Mouse (Mus musculus) kidney, embryonic 16.5 days (tissue): Measurements from ENCODE around the gene Txnip. TPM values are rescaled to one million over a fixed set of nuclear protein-coding genes. Genes with fewer than 3 reads are reported as not detected.
"Not testable (repeated sequence)": the region's sequence is repeated elsewhere in the genome, so short reads cannot be mapped to it uniquely, and the experiment has no call there.

Source experiments
- ATAC-seq: fragments of 200-750 bp; cut with Nextera tagmentation; 2 replicates; pipeline ENCODE4 v1.8.0; 2017; ENCODE audit warnings: moderate TSS enrichment; ENCODE audit not compliant: low FRiP score, low TSS enrichment
- H3K27ac ChIP-seq: fragments of 300-500 bp; sonication (generic); 2 replicates; pipeline ENCODE4 v1.5.1; 2014; ENCODE audit warnings: low read length
- H3K27me3 ChIP-seq: fragments of 300-500 bp; sonication (generic); 2 replicates; pipeline ENCODE4 v1.6.1; 2014; ENCODE audit warnings: low read length, control low read depth, mixed read lengths; ENCODE audit not compliant: insufficient read depth
- H3K36me3 ChIP-seq: fragments of 300-500 bp; sonication (generic); 2 replicates; pipeline ENCODE4 v1.6.1; 2014; ENCODE audit warnings: low read length, control low read depth, mixed read lengths; ENCODE audit not compliant: insufficient read depth
- H3K4me1 ChIP-seq: fragments of 300-500 bp; sonication (generic); 2 replicates; pipeline ENCODE4 v1.6.1; 2014; ENCODE audit warnings: low read length, control low read depth, mixed read lengths; ENCODE audit not compliant: insufficient read depth
- H3K4me2 ChIP-seq: fragments of 300-500 bp; sonication (generic); replicated peaks from 2 replicates; pipeline ENCODE4 v1.6.1; 2014; ENCODE audit warnings: low read depth, low read length
- H3K4me3 ChIP-seq: fragments of 300-500 bp; sonication (generic); 2 replicates; pipeline ENCODE4 v1.5.1; 2014; ENCODE audit warnings: mild to moderate bottlenecking, low read length
- H3K9ac ChIP-seq: fragments of 300-500 bp; sonication (generic); replicated peaks from 2 replicates; pipeline ENCODE4 v1.6.1; 2014; ENCODE audit warnings: low read length
- H3K9me3 ChIP-seq: fragments of 300-500 bp; sonication (generic); 2 replicates; pipeline ENCODE4 v1.6.1; 2016; ENCODE audit warnings: low read length, control low read depth
- WGBS: fragments of 180-500 bp; shearing (Covaris S2); extraction: QIAGEN DNeasy Blood & Tissue Kit; methylation state at CpG from one replicate; pipeline ENCODE4 v1.1.7; 2014; 5-methylcytosine and 5-hydroxymethylcytosine counted together
- polyA plus RNA-seq: library from polyadenylated mRNA; unstranded; fragments of >200 nt; fragmentation: Nextera tagmentation; extraction: Ambion mirVana; gene quantifications from 2 replicates; pipeline ENCODE4 v1.2.1, GENCODE M21; 2015

Gene Txnip
- polyA plus RNA-seq, result 191 and 197 TPM in 2 replicates

DNA sequence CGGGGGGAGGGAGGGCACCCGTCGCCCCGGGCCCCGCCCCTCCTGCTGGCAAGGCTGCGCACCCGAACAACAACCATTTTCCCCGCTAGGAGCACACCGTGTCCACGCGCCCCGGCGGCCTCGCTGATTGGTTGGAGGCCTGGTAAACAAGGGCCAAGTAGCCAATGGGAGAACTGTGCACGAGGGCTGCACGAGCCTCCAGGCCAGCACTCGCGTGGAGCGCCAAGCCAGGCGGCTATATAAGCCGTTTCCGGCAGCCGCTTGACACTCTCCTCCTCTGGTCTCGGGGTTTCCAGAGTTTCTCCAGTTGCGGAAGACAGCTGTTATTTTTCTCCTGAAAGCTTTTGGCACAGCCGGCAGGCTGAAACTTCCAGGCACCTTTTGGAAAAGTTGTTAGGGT lies at the start of gene Txnip:
Gene Txnip, plus strand, starts transcription at position 264 of the 400 bp plus-strand sequence.
- H3K4me3 ChIP-seq, result peak within 1 kb of the TSS; percentile 93
- under 1% methylated on average over 26 of the region's 26 CpGs for WGBS

DNA sequence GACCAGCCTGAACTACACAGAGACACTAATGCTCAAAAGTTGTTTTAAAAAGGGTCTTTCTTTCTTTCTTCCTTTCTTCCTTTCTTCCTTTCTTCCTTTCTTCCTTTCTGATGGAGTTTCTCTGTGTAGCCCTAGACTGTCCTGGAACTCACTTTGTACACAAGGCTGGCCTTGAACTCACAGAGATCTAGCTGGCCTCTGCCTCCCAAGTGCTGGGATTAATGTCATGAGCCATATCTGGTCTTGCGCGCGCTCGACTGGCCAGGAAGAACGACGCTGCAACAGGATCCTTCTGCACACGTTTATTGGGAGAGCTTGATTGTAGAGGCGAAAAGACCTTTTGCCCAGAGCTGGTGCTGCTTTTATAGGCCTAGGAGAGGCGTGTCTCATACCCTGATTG lies 49.8 kb upstream of the Txnip start:
- not testable (repeated sequence) for H3K4me2 ChIP-seq, H3K9me3 ChIP-seq, H3K4me1 ChIP-seq, H3K36me3 ChIP-seq, H3K4me3 ChIP-seq, ATAC-seq, H3K9ac ChIP-seq, H3K27me3 ChIP-seq, H3K27ac ChIP-seq
- 87% methylated on average over 7 of the region's 9 CpGs for WGBS

More for the DNA sequence above, at the start of gene Txnip:
- H3K4me2 ChIP-seq, result peak within 1 kb of the TSS; percentile 89
- H3K27ac ChIP-seq, result peak within 1 kb of the TSS; percentile 98
- no peaks in the 10 kb centered on the region for H3K27me3 ChIP-seq
- peak; percentile 99 for ATAC-seq
- H3K9ac ChIP-seq, result peak within 1 kb of the TSS; percentile 97
- H3K36me3 ChIP-seq, result peaks cover 20% of the 10 kb centered on the region
- peaks cover 54% of the 10 kb centered on the region for H3K4me1 ChIP-seq
- no peaks in the 10 kb centered on the region for H3K9me3 ChIP-seq

DNA sequence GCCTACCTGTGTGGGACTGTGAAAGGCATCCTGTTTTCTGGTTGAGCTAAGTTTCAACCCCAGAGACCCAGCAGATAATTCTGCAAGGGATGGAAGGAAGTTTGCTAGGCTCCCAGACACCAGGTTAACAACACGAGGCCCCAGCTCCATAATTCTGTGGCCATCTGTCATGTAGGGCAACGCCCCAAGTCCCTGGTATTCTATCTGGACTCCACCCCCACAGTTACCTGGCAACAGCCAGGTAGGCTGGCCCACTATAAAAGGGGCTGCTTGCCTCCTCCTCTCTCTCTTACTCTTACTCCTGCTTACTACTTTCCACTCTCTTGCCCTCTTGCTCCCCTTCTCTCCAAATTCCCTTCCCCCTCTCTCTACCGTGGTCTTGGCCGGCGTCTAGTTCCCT lies 37.6 kb upstream of the Txnip start:
- no peak for ATAC-seq
- Histone ChIP-seq H3K9me3 (no peaks in the 10 kb centered on the region), H3K4me1 (no peaks in the 10 kb centered on the region), H3K36me3 (no peaks in the 10 kb centered on the region), H3K27me3 (no peaks in the 10 kb centered on the region), H3K4me2 (no peak overlapping the region), H3K4me3 (no peak overlapping the region), H3K9ac (no peak overlapping the region), H3K27ac (no peak overlapping the region)
- WGBS, result 33% methylated on average over 5 of the region's 5 CpGs

DNA sequence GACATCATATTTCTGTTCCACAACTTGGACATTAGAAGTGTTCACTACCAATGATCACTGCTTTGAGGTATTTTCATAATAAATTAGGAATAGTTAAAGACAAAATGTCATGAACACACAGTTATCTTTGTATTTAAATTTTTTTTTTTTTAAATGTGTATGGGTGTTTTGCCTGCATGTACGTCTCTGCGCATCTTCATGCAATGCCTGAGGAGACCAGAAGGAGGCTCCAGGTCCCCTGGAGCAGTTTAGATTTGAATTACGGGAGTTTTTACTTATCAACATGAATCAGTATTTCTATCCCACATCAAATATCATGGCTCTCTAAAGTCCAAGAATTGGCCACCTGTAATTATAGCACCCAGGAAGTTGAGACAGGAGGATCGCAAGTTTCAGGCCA lies 35.6 kb upstream of the Txnip start:
- Histone ChIP-seq H3K4me3 (no peak overlapping the region), H3K27ac (no peak overlapping the region), H3K4me1 (peaks cover 2% of the 10 kb centered on the region; the same call in 1 of the 2 replicates), H3K36me3 (no peaks in the 10 kb centered on the region), H3K27me3 (peaks cover 17% of the 10 kb centered on the region), H3K4me2 (no peak overlapping the region), H3K9me3 (no peaks in the 10 kb centered on the region), H3K9ac (no peak overlapping the region)
- 68% methylated on average over 4 of the region's 4 CpGs for WGBS
- ATAC-seq, result no peak

DNA sequence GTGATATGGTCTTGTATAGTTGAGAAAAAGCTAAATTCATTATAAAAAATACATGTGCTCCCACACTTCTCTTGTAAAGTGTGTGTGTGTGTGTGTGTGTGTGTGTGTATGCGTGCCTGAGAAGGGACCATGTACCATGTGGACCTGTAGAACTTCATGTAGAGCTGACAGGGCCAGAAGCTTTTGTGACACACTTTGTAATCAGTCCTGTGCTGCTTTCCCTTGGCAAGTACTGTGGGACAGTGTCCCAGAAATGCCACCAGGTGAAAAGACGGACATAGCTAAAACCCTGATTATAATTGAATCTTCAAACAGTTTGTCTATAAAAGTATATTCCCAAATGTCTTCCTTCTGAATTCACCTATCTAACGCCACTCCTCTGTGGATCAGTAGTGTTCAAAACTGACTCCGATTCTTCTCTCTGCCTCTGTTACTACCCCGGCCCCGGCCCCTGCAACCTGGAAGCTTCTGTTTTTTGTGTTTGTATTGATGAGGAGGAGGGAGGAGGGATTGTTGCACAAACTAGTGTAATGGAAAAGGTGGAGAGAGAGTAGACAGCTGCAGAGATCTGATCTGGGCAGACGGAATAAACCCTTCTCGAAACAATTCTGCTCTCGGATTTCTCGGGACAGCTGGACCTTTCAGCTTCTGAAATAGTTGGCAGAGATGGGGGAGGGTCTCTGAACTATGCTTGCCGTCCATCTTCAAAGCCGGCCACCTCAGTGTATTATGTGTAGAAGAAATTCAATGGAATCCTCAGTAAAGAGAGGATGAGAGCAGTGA lies 33.5 kb upstream of the Txnip start:
- no peak overlapping the region for H3K4me3 ChIP-seq
- WGBS, result 62% methylated on average over 12 of the region's 12 CpGs
- H3K9ac ChIP-seq, result no peak overlapping the region
- no peak overlapping the region for H3K4me2 ChIP-seq
- no peaks in the 10 kb centered on the region for H3K9me3 ChIP-seq
- H3K4me1 ChIP-seq, result peaks cover 5% of the 10 kb centered on the region; the same call in 1 of the 2 replicates
- H3K27me3 ChIP-seq, result peaks cover 36% of the 10 kb centered on the region
- H3K27ac ChIP-seq, result no peak overlapping the region
- no peak for ATAC-seq
- no peaks in the 10 kb centered on the region for H3K36me3 ChIP-seq

GRCm38 (mm10) chr3:96524914-96525313 lies 32.8 kb upstream of the Txnip start, which contains the start of gene Hfe2:
Gene Hfe2, plus strand, starts transcription at chr3:96525172.
- H3K4me3 ChIP-seq, result no peak within 1 kb of the TSS
- no peaks in the 10 kb centered on the region for H3K36me3 ChIP-seq
- no peak within 1 kb of the TSS for H3K27ac ChIP-seq
- no peak for ATAC-seq
- no peaks in the 10 kb centered on the region for H3K9me3 ChIP-seq
- H3K27me3 ChIP-seq, result peaks cover 40% of the 10 kb centered on the region
- peaks cover 5% of the 10 kb centered on the region; the same call in 1 of the 2 replicates for H3K4me1 ChIP-seq
- no peak within 1 kb of the TSS for H3K9ac ChIP-seq
- no peak within 1 kb of the TSS for H3K4me2 ChIP-seq
- WGBS, result 63% methylated on average over 4 of the region's 4 CpGs

DNA sequence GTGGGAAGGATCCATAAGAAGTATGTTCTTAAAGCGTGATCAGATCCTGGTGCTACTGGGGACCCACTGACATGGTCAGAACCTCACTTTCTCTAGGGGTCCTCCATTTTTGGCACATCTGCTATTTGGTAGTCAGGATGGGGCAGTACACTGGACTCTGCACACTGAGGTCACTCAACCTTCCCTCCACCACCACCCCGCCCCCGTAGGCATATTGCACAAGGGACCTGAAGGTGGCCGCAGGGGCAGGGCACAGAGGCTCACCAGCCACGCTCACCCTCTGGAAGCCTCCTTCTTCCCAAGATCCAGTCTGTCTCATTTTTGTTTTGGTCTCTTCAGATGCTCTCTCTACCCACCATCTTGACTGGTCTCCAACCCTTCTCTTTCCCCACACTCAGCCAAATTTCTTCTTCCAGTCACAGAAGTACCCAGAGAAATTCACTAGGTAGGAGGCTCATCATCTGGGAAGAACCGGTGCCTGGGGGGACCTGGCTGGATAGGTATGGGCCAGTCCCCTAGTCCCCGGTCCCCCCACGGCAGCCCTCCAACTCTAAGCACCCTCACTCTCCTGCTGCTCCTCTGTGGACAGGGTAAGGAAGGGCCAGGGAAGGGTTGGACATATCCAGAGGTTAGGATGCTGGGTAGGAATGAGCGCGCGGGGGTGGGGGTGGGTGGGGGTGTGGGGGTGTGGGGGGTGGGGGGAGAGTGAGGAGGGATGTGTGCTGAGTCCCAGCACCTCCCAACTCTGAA lies 31.6 kb upstream of the Txnip start:
- H3K4me2 ChIP-seq, result no peak overlapping the region; the same call in 1 of the 2 replicates
- no peaks in the 10 kb centered on the region for H3K9me3 ChIP-seq
- H3K27me3 ChIP-seq, result peaks cover 40% of the 10 kb centered on the region
- H3K4me1 ChIP-seq, result peaks cover 5% of the 10 kb centered on the region; the same call in 1 of the 2 replicates
- 0 out of 2 replicates have a peak, but pooled peaks have one; percentile 49 for ATAC-seq
- H3K36me3 ChIP-seq, result no peaks in the 10 kb centered on the region
- H3K27ac ChIP-seq, result no peak overlapping the region
- no peak overlapping the region for H3K9ac ChIP-seq
- H3K4me3 ChIP-seq, result no peak overlapping the region
- WGBS, result 70% methylated on average over 11 of the region's 11 CpGs

DNA sequence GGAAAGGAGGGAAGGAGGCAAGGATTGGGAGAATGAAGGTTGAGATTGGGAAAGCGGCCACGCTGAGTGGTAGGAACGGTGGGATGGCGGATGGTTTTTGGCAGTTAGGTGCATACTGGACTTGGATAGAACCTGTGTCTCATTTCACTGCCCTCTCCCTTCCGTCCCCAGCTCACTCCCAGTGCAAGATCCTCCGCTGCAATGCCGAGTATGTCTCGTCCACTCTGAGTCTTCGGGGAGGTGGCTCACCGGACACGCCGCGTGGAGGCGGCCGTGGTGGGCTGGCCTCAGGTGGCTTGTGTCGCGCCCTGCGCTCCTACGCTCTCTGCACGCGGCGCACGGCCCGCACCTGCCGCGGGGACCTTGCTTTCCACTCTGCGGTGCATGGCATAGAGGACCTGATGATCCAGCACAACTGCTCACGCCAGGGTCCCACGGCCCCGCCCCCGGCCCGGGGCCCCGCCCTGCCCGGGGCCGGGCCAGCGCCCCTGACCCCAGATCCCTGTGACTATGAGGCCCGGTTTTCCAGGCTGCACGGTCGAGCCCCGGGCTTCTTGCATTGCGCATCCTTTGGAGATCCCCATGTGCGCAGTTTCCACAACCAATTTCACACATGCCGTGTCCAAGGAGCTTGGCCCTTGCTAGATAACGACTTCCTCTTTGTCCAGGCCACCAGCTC lies 30.8 kb upstream of the Txnip start:
- peak overlapping the region; percentile 59 for H3K4me2 ChIP-seq
- no peaks in the 10 kb centered on the region for H3K36me3 ChIP-seq
- peak overlapping the region; percentile 58 for H3K9ac ChIP-seq
- peak overlapping the region; percentile 52 for H3K4me3 ChIP-seq
- no peaks in the 10 kb centered on the region for H3K9me3 ChIP-seq
- ATAC-seq, result peak; percentile 84
- H3K27ac ChIP-seq, result no peak overlapping the region
- WGBS, result 3% methylated on average over 41 of the region's 44 CpGs
- H3K4me1 ChIP-seq, result peaks cover 5% of the 10 kb centered on the region; the same call in 1 of the 2 replicates
- peaks cover 40% of the 10 kb centered on the region for H3K27me3 ChIP-seq

DNA sequence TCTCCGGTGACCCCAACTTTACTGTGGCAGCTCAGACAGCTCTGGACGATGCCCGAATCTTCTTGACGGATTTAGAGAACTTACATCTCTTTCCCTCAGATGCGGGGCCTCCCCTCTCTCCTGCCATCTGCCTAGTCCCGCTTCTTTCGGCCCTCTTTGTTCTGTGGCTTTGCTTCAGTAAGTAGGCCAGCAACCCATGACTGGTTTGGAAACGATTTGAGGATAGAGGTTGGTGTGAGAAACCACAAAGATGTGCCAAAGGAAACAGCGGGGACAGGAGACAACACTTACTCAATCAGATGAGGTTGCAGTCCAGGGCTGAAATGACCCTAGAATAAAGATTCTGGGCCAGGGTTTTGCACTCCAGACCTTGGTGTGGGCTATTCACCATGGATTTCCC lies 29.3 kb upstream of the Txnip start:
- Histone ChIP-seq H3K9ac (no peak overlapping the region), H3K4me2 (no peak overlapping the region), H3K36me3 (no peaks in the 10 kb centered on the region), H3K4me1 (peaks cover 5% of the 10 kb centered on the region; the same call in 1 of the 2 replicates), H3K4me3 (no peak overlapping the region), H3K27me3 (peaks cover 40% of the 10 kb centered on the region), H3K27ac (no peak overlapping the region), H3K9me3 (no peaks in the 10 kb centered on the region)
- 41% methylated on average over 9 of the region's 9 CpGs for WGBS
- no peak for ATAC-seq
